ENCODE assay signal across 15 mouse cellular contexts in genomic region chr12:82158516-82158915, GRCm38 (mm10).
"Had no signal": no experiment of that assay in that cellular context is flagged by ENCODE, and none has a peak within 500 bp of the region (broad histone marks: within the 10 kb centered on the region; RNA-seq: fewer than 3 reads in every experiment).

No protein-coding gene starts in this region.

- ATAC-seq: intestine, embryonic 15.5 days had no signal

- H3K27ac ChIP-seq: intestine, embryonic 15.5 days; kidney, embryonic 15.5 days; liver, embryonic 13.5 days; stomach, postnatal 0 days had no signal

- H3K4me3 ChIP-seq: intestine, embryonic 15.5 days; kidney, embryonic 15.5 days; liver, embryonic 13.5 days had no signal

- DNase-seq: kidney, adult 11 months; kidney, adult 8-10 months; kidney, postnatal 10 days; kidney, postnatal 36 days; layer of hippocampus, postnatal 36 days; liver, embryonic 13.5 days; lung, adult 2 months; lung, postnatal 14 days; lung, postnatal 4 days; midbrain, embryonic 14.5 days; thymus, adult 18-20 months; thymus, postnatal 36 days had no signal
